Mouse (Mus musculus): ENCODE measurements around the gene Apln.

The Apln gene

GRCm38 (mm10) chrX:48016906-48017601 lies 17.6 kb downstream of the Apln start:
- no peak for DNase-seq (ENCODE audit: low spot score in 2 of 2)

- DNase-seq (ENCODE audit: low spot score in 2 of 2) = no peak
Measured at GRCm38 (mm10) chrX:48011656-48012055, 23.0 kb downstream of the Apln start.

- no peak for DNase-seq (ENCODE audit: low spot score in 2 of 2)
Measured at GRCm38 (mm10) chrX:48006062-48006461, 28.6 kb downstream of the Apln start.

GRCm38 (mm10) chrX:48004786-48005185 lies 29.9 kb downstream of the Apln start:
- DNase-seq (ENCODE audit: low spot score in 2 of 2) = no peak

GRCm38 (mm10) chrX:48001151-48001550 lies 33.5 kb downstream of the Apln start:
- DNase-seq (ENCODE audit: low spot score in 2 of 2) = no peak

GRCm38 (mm10) chrX:47998412-47998811 lies 36.2 kb downstream of the Apln start:
- DNase-seq (ENCODE audit: low spot score in 2 of 2) = no peak

- peak; percentile 42 to 82 for DNase-seq (ENCODE audit: low spot score in 2 of 2)
Measured at GRCm38 (mm10) chrX:47992606-47993005, 42.0 kb downstream of the Apln start.

GRCm38 (mm10) chrX:47988024-47988423 lies 46.6 kb downstream of the Apln start:
- DNase-seq (ENCODE audit: low spot score in 2 of 2) = peak in 1 of 2 experiments; percentile 18

- peak in 1 of 2 experiments; percentile 38 for DNase-seq (ENCODE audit: low spot score in 2 of 2)
Measured at GRCm38 (mm10) chrX:47985000-47985619, 49.5 kb downstream of the Apln start.

GRCm38 (mm10) chrX:47977078-47977477 lies 57.6 kb downstream of the Apln start:
- no peak for DNase-seq (ENCODE audit: low spot score in 2 of 2)

- no peak for DNase-seq (ENCODE audit: low spot score in 2 of 2)
Measured at GRCm38 (mm10) chrX:47976551-47976950, 58.1 kb downstream of the Apln start.
